Mouse (Mus musculus): ENCODE measurements around the gene Dhcr7.

The Dhcr7 gene

GRCm38 (mm10) chr7:143822375-143823265 is at the start of gene Dhcr7, which contains the start of gene Nadsyn1:
Dhcr7 (plus strand) TSS chr7:143823145.
Nadsyn1 (minus strand) TSS chr7:143822849.
- peak; percentile 99 for DNase-seq

GRCm38 (mm10) chr7:143776137-143776536 is 46.8 kb upstream of the Dhcr7 start:
- DNase-seq = no peak

DNA sequence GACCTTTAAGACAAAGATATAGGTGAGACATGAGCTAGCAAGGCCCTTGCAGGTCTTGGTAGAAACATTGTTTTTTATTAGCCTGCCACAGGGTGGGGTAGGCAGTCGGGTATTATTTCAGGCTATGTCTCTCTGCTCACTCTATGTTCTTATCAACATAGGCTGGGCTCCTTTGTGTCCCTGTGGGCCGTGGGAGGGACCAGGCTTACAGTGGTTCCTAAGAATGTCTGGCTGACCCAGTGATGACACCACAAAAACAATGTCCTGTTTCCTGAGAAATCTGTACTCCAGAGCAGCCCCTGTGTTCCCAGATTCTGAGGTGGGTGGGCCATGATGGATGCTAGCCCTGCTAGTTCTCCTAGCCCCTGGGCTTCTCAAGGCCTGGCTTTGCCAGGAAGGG is 45.6 kb upstream of the Dhcr7 start:
- DNase-seq = no peak

- DNase-seq = peak; percentile 25
Observed at GRCm38 (mm10) chr7:143783378-143783995, 39.5 kb upstream of the Dhcr7 start.

GRCm38 (mm10) chr7:143783996-143784829 is 38.7 kb upstream of the Dhcr7 start, which contains the start of gene Mrgpre:
Mrgpre (minus strand) TSS chr7:143784500.
- peak; percentile 63 for DNase-seq

DNA sequence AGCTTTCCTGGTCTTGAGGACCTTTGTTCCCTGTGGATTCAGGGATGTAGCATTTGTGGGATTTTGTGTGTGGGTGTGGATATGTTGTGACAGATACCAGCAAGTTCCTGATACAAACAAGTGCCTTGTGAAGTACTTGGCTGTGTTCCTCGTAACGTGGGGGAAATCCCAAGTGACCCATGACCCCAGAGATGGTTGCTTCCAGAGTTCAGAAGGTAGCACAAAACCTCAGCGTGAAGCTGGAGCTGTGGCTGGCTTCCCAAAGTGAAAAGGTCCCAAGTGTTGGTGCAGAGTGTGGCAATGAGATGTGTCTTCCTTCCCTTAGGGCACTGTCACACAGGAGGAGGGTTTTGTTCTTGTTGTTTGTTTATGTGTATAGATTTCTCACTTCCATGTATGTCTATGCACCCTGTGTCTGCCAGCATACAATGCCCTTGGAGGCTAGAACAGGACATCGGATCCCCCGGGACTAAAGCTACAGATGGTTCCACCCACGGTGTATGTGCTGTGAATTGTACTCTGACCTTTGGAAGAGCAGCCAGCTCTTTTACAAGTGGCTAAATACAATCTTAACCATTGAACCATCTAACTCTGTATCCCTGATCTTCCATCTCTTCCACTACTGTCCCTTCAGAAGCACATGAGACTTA is 30.5 kb upstream of the Dhcr7 start:
- DNase-seq = no peak

GRCm38 (mm10) chr7:143793121-143793520 is 29.8 kb upstream of the Dhcr7 start:
- no peak for DNase-seq

- no peak for DNase-seq
Observed at GRCm38 (mm10) chr7:143798783-143799182, 24.2 kb upstream of the Dhcr7 start.

DNA sequence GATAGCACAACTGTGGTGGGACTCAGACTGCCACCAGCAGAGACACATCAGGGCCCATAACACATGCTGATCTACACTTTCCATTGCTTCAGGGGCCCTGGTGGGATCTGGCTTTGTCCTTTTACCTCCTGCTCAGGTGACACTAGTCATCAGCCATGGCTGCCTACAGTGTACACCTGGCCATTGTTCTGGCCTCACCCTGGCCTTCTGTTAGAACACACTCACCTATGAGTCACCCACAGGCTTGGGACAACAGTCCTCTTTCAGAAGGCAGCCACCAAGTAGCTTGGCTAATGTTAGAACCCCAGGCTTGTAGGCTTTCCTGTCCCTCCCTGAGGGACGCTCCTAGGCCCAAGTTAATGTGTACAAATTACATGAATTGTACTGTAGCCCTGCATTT is 22.2 kb upstream of the Dhcr7 start:
- DNase-seq = no peak

DNA sequence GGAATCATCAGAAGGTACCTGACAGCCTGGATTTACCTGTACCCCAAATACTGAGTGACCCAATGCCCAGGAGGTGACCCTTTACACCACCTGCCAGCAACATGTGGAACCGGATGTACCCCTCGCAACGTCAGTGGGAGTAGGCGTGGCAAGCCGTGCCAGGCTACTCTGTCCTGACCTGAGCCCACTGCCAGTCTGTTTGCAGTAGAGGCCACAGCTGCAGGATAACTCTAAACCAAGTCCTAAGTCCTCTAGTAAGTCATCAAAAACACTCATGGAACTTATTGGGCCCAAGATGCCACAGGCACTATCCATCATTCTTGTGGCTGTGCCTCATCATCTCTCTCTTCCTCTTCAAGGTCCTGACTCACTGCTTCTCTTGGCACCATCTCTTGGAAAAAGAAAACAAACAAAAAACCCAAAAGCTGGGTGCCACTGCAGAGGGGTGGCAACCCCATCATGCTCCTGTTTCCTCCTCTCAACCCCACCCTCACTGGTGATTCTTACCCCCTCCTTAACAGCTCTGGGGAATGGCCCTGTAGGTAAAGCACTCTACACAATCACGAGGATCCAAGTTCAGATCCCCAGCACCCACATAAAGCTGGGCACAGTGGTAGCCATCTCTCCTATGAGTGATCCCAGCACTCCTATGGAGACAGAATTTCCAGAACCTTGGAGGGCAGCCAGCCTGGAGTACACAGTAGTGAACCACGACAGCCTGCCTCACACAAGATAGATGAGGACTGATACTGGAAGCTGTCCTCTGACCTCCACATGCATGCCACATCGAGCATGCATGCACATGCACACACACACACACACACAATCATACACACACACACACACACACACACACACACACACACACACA is 21.5 kb upstream of the Dhcr7 start:
- no peak for DNase-seq

DNA sequence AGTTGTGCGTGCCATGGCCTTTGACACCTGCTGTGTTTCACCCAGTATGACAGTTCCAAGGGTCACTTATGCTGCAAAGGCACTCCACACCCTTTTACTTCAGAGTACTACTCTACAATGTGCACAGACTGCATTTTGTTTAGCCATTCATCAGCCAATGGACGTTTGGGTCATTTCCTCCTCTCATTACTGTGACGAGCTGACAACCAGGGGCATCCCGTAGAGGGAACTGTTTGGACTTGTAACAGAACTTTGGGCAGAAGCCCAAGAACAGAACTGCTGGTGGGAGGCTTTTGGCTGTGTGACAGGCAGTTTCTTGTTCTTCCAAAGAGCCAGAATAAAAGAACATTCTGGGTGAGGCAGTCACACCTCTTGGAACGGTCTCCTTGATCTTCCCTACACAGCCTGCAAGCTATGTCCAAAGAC is 17.7 kb upstream of the Dhcr7 start:
- DNase-seq = no peak

GRCm38 (mm10) chr7:143808909-143809308 is 14.0 kb upstream of the Dhcr7 start:
- DNase-seq = no peak

- DNase-seq = no peak
Observed at GRCm38 (mm10) chr7:143819201-143819600, 3.7 kb upstream of the Dhcr7 start.

DNA sequence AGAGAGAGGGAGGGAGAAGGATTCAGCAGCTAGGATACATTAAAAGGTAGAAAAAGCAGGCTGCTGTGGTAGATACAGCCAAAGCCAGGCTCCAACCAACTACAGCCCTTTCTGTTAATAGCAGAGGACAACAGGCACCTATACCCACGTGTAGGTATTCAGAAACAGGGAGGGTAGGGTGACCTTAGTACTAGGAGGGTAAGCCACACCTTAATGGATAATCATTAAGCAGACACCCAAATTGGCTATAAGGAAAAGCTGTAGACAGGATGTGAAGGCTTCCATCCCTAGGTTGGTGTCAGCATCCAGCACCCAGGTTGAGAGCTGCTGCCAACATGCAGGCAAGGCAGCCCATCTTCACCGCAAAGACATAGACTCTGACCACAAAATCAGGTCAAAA is 1.7 kb upstream of the Dhcr7 start:
- no peak for DNase-seq

DNA sequence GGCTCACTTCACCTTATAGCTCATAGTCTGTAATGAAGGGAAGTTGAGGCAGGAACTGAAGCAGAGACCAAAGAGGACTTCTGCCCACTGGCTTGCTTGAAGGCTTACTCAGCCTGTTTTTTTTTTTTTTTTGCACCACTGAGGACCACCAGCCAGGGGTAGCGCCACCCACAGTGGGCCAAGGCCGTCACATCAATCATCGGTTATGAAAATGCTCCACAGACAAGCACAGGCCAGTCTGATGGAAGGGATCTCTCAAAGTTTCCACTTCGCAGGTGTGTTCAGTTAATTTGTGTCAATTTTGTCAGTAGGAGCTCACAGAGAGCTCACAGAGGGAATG is 291 bp downstream of the Dhcr7 start:
- DNase-seq = no peak

DNA sequence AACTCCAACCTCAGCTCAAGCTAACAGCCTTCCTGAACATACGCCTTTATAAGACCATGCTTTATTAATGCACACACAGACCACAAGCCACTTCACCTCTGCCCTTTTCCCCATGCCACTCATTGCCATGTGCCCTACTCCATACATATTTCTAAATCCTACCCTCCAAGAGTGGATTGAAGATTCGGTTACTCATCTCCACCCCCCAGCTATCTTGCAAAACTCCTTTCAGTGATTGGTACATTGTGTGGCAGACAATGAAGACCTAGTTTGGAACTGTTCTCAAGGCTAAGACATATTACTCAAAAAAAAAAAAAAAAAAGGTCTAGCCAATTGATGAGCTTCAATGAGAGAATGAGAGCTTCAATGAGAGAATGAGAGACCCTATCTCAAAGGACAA is 4.0 kb downstream of the Dhcr7 start:
- no peak for DNase-seq

GRCm38 (mm10) chr7:143829504-143830331 is 6.8 kb downstream of the Dhcr7 start:
- DNase-seq = peak; percentile 92

GRCm38 (mm10) chr7:143830399-143830798 is 7.5 kb downstream of the Dhcr7 start:
- no peak for DNase-seq

DNA sequence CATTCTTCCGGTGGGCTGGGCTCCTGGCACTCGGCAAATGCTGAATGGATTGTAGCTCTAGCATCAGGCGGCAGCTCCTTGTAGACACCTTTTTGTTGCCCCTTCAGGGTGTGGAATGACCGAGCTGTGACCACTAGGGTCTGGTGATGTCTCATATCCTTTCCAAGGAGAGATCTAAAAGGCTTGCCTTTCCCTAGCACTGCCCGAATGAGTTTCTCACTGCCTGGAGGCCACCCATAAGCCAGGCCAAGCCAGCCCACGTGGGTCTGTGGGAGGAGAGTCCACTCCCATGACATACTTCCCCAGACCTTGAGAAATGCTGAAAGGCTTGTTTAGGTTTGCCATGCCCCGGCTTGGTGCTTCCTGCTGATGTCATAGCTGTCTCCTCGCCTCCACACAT is 9.3 kb downstream of the Dhcr7 start:
- no peak for DNase-seq

DNA sequence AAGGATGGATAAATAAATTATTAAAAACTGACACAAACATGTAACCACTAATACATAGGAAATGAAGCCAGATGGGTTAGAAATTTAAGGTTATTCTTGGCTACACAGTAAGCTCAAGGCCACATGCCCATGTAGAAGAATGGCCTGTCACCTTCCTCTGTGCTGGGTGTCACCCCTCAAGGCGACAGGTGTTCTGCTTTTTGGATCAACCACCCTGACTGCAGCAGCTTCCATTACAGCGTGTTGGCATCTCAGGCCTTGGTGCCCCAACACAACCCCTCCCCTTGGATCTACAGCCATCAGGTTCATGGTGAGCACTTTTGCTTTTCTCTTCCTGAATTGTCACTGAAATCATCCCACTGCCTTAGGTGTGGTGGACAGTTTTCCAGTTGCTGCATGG is 9.7 kb downstream of the Dhcr7 start:
- no peak for DNase-seq
